Mouse (Mus musculus) gastrocnemius, postnatal 10 days (tissue): ENCODE data around the gene Shc1. TPM values are rescaled to one million over a fixed set of nuclear protein-coding genes. Genes with fewer than 3 reads are reported as not detected.

Experiments used
- DNase-seq: peaks from one replicate; pipeline ENCODE4 v3.0.0; 2021; ENCODE audit warnings: mixed read lengths
- total RNA-seq, 2 experiments: library from RNA; stranded (reverse); gene quantifications; 2 replicates each; pipeline ENCODE4 v1.2.3; 2021

The Shc1 gene
- total RNA-seq, 2 experiments from 2014 or later: 50.0 to 57.8 TPM

DNA sequence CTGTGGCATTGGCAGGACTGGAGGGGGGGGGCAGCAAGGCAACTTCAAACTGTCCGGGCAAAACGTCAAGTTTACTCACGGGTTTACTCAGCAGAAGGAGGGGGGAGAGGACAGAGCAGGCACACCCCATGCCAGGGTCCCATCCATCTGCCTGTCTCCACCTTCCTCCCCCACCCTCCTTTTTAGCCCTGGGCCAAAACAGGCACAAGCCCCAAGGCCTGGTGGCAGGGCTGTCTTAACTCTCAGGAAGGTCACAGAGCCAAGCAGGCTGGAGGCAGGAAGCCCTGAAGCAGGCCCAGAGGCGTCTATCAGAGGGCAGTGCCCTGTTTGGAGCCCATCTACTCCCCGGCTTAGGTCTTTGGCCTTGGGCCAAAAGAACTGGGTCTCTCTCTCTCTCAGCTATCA is 28.1 kb upstream of the Shc1 start:
- DNase-seq: no peak

GRCm38 (mm10) chr3:89390699-89391662 is 27.3 kb upstream of the Shc1 start:
- DNase-seq: no peak

- DNase-seq: peak; percentile 61
Measured at GRCm38 (mm10) chr3:89391663-89392511, 26.4 kb upstream of the Shc1 start.

GRCm38 (mm10) chr3:89392871-89393311 is 25.4 kb upstream of the Shc1 start:
- peak; percentile 48 for DNase-seq

GRCm38 (mm10) chr3:89393605-89394004 is 24.6 kb upstream of the Shc1 start:
- peak; percentile 98 for DNase-seq

DNA sequence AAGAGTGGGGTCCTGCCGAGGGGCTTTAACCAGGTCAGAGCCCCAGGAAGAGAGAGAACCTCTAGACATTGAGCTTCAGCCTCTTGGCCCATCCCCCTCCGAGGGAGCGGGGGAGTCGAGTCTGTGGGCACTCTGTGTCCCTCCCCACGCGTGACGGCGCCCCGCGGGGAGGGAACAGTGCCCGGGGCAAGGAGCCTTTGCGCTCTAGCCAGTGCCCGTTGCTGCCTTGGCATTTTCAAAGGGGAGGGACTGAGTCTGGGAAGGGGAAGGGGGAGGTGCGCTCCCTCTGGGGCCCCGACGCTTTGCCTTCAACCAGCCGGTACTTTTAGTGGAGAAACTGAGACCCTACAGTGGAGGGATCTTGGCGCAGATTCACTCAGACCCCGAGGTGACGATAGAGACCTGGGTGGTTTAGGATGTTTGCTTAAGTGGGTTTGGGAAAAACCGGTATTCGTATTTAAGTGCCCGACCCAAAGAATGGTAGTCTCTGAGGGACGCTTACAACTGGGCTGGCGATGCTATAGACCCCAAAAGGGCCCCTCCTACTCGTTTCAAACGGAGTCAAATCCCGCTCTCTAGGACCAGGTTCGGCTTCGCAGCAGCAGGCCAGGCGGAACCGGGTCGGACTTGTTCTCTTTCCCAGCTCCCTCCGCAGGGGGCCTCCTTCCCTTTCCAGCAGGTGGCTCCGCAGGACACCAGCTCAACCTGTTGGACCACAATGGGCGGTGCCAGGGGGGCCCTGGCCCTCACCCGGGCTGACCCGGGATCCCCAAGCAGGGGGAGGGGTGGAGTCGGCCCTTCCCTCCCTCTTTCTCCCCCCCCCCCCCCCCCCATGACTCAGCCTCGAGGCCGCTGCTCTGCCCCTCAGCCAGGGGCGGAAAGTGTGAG is 24.0 kb upstream of the Shc1 start, which contains the start of gene Zbtb7b:
Gene Zbtb7b (minus strand): TSS at position 771 of the 888 bp plus-strand sequence.
- peak; percentile 80 for DNase-seq

DNA sequence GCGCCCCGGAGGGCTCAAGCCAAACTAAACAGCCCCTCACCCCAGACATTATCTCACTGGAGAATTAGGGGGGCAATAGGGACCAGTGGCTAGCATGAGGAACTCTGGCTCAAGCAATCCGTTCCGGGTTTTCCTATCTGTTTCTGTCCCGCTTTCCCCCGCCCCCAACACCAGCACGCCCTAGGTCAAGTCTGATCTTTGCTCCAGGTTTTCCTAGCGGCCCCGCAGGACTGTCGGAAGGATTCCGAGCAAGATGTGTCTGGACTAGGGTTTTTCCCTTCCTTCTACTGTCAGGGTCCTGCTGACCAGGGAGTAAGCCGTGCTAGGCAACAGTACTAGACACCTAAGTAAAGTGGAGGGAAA is 23.4 kb upstream of the Shc1 start:
- DNase-seq: peak; percentile 76

GRCm38 (mm10) chr3:89395419-89395805 is 22.8 kb upstream of the Shc1 start:
- DNase-seq: no peak

GRCm38 (mm10) chr3:89395806-89396653 is 22.2 kb upstream of the Shc1 start:
- peak; percentile 71 for DNase-seq

DNA sequence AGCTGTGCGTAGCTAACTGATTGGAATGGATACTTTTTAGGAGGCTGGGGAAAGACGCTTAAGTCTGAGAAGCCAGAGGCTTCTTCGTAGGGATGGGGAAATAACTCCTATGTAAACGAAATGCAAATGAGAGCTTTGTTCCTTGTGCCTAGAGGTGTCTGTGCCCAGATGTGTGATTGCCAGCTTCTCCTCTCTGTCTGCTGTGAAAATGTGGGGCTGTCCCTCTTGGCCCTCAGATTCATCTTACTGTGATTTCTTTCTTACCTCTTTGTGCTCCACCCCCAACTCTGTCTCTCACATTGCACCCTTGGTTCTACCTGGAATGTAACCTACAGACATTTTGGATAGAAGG is 21.6 kb upstream of the Shc1 start:
- no peak for DNase-seq

- no peak for DNase-seq
Measured at GRCm38 (mm10) chr3:89401329-89401728, 16.9 kb upstream of the Shc1 start.

DNA sequence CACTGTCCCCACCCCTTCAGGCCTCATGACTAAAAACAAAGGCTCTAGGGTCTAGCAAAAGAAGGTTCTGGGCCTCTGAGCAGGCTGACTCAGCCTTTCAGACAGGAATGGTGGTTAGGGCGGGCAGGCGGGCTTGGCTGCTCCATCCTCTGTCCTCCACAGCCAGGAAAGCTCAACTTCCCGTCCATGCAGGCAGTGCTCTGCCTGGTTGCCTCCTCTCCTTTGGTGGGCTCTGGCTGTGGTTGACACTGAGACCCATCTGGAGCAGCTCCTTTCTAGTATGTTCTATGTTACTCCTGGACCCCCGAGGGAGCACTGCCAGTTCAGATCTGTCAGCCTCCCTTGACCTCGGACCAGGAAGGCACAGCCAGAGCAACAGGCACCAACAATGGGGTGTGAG is 15.6 kb upstream of the Shc1 start, which contains the start of gene Lenep:
Gene Lenep (minus strand): TSS at position 101 of the 400 bp plus-strand sequence.
- no peak for DNase-seq

DNA sequence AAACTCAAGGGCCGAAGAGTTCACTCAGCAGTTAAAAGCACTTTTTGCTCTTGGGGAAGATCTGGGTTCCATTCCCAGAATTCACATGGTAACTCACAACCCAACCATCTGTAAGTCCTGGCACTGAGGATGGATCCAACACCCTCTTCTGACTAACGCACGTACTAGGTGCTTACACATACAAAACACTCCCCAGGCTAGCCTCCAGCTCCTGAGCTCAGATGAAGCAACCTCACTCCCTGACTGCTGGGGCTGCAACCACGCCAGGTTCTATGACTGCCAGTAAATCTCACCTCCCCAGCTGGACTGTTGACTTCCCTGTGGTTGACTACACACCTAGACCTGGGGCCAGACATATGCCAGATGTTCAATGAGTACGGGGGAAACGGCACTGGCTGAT is 11.4 kb upstream of the Shc1 start:
- DNase-seq: no peak

DNA sequence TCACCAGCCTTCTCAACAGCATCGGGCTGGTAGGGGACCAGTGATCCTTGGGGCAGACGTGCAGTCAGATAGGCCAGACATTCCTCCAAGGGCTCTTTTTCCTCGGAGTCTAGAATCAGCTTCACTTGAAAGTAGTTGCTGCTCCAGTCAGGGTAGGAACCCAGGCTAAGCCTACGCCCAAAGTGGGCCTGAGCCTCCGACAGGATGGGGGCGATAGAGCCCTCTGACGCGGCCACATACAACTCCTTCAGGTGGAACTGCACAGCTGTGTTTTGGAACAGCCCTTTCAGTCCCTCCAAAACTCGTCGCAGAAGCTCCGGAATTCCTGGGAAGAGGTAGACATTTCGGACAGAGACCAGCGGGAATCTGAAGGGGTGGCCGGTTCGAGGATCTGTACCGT is 9.8 kb upstream of the Shc1 start:
- no peak for DNase-seq

DNA sequence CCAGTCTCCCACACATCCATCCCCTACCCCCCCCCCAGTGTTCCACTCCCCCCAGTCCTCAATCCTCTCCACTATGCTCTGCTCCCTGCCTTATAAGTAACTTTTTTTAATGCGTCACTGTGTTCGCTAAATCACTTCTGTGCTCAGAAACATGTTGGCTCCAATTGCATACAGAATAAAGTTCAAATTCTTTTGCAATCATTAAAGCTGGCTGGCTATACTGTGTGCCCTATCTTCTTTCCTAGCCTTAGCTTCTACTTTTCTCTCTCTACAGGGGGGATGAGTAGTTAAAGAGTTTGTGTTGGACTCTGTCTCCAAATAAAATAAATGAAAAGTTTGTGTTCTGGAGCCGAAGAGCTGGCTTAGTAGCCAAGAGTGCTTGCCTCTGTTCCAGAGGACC is 8.5 kb upstream of the Shc1 start:
- DNase-seq: no peak

- no peak for DNase-seq
Measured at GRCm38 (mm10) chr3:89410864-89411263, 7.4 kb upstream of the Shc1 start.

DNA sequence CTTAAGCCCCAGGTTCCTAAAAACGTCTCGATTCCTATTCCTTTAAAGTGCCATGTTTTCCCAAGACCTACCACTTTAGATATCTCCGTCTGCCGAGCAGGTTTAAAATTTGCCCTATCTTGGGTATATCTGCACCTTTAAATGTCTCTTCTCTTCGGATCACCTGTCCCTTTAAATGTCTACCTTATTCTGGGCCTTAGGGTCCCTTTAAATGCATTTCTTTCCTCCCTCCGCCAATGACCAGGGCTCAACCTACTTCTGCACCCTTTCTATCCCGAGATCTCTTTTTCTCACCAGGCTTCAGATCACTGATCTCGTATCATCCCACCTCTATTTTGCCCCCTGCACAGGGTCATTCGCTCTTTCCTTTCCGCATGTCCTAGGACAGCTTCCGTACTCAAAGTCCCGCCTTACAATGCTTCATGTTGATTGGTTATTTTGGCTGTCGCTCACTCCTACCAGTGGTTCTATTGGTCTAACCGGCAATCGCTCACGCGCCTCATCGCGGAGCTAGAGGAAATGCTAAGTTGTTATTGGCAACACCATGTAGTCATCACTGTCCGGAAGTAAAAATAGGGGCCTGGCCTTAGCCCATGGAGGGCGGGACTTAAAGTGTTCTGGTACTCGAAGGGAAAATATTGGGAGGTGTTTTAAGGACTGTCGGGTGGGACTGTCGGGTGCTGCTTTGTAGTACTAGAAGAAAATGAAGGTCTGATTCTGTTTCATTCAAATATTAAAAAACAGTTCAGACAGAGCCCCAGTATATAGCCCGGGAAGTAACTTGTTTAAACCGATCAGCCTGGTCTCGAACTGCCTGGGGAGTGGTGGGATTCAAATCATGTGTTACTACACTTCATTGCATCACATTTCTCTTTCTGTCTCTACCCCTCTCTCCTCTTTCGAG is 6.5 kb upstream of the Shc1 start, which contains the start of gene Flad1:
Gene Flad1 (minus strand): TSS at position 381 of the 904 bp plus-strand sequence.
- peak; percentile 89 for DNase-seq

- no peak for DNase-seq
Measured at GRCm38 (mm10) chr3:89416158-89416557, 2.1 kb upstream of the Shc1 start.

- DNase-seq: no peak
Measured at GRCm38 (mm10) chr3:89417131-89417530, 1.1 kb upstream of the Shc1 start.

- DNase-seq: no peak
Measured at GRCm38 (mm10) chr3:89417840-89418169, 438 bp upstream of the Shc1 start.
